Mouse (Mus musculus) kidney, postnatal 36 days (tissue): ENCODE results near the gene Ctdspl.

Experiments used
- DNase-seq, 2 experiments: peaks; one replicate each; pipeline ENCODE4 v3.0.0; 2021 to 2022; ENCODE audit warnings: mixed read lengths in 2 of 2

Gene Ctdspl

DNA sequence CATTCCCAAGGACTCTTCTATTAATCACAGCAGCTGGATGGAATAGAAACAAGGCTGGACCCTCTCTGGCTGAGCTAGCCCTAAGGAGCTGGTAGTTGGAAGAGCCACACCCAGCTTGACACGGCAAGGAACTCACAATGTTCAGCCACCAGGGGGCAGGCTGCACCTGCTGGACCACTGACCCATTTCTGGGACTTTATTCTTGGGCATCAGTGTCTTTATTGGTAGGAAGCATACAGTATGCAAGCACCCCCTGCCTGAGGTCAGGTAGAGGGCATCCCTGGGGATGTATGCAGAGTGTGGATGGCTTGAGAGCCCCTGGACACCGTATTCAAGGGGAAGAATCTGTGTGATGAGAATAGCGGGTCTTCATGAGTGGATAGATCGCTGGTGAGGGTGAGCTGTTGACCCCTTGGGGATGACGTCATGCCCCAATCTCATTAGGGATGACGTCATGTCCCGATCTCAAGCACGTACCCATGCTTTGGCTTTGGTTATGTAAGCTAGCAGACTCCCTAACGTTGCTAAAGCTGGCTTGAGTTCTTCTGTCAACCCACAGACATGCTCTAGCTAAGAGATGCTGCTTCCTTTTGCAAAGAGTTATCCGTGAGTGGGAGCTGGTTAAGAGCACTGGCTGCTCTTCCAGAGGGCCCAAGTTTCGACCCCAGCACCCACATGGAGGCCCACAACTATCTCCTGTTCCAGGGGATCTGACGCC lies 5.3 kb upstream of the Ctdspl start:
- peak; percentile 84 to 94 for DNase-seq

DNA sequence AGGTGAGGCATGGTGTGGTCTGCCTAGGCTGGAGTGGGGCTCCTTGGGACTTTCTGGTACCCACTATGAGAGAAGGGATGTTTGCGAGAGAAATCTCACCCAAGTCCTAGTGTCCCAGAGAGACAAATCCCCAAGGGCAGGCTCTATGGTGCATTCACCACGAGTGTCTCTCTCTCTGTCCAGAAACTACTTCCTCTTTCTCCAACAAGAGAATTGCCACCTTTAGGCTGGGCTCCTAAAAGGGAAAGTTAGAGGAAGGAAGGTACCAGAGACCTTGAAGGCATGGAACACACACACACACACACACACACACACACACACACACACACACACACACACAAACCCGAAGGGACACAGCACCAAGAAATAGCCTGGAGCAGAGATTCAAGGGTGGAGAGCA lies 4.3 kb upstream of the Ctdspl start:
- no peak for DNase-seq

DNA sequence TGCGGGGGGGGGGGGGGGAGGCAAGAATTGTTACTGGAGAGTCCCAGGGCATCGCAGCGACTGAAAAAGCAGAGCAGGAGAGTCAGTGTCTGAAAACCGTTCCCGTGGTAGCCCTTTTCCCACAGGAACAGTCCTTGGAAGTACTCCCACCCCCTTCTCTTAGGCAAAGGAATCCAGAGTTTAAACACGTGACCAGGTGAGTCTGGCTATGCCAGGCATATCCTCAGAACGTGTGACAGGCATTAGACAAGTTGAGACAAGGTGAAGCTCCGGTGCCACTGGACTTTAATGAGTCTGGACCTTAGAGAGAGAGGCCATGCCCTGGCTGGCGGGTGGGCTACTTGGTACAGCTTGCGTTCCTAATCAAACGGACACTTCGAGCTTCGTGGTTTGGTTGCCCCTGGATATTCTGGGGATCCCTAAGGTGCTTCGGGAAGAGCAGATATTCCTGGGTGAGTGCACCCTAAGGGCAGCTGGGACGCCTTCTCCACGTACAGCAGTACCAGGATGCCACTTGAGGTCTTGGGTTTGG lies 1.6 kb upstream of the Ctdspl start:
- DNase-seq: no peak

- DNase-seq: peak; percentile 98 to 99
Measured at GRCm38 (mm10) chr9:118925286-118926110, 755 bp upstream of the Ctdspl start.

- peak; percentile 54 to 78 for DNase-seq
Measured at GRCm38 (mm10) chr9:118926688-118927321, 552 bp downstream of the Ctdspl start.

GRCm38 (mm10) chr9:118927501-118927900 lies 1.2 kb downstream of the Ctdspl start:
- peak in 1 of 2 experiments; percentile 54 for DNase-seq

GRCm38 (mm10) chr9:118928007-118928406 lies 1.8 kb downstream of the Ctdspl start:
- DNase-seq: no peak

DNA sequence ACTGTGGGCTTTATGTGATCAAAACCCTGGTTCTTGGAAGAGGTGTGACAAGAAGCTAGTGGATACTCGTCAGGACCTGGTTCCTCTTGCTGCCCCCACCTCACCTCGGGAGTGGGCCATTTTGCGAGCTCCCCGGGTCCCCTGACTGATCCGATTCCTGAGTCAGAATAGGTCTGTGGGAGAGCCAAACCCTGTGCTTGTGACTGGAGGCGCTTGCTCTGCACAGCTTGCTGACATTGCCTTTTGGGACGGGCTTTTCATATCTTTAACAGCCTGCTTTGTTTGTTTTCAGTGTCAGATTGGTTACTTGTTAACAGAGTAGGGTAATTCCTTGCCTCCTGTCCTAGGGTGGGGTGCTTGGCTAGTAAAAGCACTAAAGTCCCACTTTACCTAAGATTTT lies 2.4 kb downstream of the Ctdspl start:
- peak; percentile 67 to 78 for DNase-seq

GRCm38 (mm10) chr9:118930611-118931010 lies 4.4 kb downstream of the Ctdspl start:
- no peak for DNase-seq

GRCm38 (mm10) chr9:118933800-118934199 lies 7.5 kb downstream of the Ctdspl start:
- DNase-seq: no peak

GRCm38 (mm10) chr9:118934319-118934718 lies 8.1 kb downstream of the Ctdspl start:
- DNase-seq: no peak

DNA sequence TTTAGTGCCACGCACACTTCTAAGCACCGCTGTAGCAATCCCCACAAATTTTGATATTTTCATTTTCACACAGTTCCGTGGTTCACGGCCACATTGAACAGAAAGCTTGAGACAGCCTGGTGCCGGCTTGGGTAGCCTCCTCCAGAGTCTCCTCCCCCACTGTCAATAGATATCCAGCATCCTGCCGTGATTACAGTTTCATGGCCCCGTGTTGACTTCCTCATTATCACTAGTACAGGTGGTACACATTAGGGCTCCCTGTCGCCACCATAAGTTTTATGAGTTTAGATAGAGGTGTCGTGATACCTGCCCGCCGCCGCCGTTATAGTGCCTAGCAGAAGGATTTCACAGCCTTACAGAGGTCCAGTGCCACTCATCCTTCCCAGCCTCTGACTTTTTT lies 8.8 kb downstream of the Ctdspl start:
- no peak for DNase-seq

- peak; percentile 68 to 71 for DNase-seq
Measured at GRCm38 (mm10) chr9:118936071-118936470, 9.8 kb downstream of the Ctdspl start.

DNA sequence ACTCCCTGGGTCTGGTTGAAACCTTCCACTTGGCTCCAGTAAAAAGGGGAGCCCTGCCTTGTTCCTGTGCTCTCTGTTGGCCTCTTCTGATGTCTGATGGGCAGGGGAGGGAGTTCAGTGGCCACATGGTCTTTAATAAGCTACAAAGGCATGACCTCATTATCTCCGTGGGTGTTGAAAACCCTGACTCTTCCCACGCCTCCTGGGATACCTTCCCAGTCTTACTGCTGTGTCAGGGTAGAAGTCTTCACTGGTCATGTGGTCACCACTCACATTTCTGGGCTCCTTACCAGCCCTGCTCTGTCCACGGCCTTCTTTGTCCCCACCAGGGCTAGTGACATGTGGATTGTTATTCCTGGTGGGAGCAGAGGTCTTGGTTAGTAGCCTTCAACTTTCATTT lies 11.3 kb downstream of the Ctdspl start:
- DNase-seq: peak; percentile 70 to 85

GRCm38 (mm10) chr9:118939410-118939809 lies 13.2 kb downstream of the Ctdspl start:
- DNase-seq: peak; percentile 73 to 77

GRCm38 (mm10) chr9:118939831-118940230 lies 13.6 kb downstream of the Ctdspl start:
- DNase-seq: peak; percentile 55 to 57

- peak; percentile 40 to 51 for DNase-seq
Measured at GRCm38 (mm10) chr9:118940591-118941207, 14.4 kb downstream of the Ctdspl start.

GRCm38 (mm10) chr9:118942030-118942429 lies 15.8 kb downstream of the Ctdspl start:
- DNase-seq: peak in 1 of 2 experiments; percentile 59

DNA sequence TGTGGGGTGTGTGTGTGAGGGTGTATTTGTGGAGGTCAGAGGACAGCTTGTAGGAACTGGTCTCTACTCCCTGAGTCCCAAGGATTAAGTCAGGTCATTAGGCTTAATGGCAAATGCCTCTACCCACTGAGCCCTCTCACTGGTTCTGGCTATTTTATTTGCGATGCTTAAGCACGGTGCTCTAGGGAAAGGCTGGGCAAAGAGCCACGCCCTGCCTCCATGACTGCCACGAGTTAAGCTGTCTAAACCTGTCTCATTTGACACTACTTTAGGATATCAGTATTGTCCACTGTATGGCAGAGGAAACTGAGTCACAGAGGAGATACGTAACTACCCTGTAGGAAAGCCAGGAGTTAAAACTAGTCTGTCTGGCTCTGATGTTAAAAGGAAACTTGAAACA lies 17.7 kb downstream of the Ctdspl start:
- DNase-seq: no peak

DNA sequence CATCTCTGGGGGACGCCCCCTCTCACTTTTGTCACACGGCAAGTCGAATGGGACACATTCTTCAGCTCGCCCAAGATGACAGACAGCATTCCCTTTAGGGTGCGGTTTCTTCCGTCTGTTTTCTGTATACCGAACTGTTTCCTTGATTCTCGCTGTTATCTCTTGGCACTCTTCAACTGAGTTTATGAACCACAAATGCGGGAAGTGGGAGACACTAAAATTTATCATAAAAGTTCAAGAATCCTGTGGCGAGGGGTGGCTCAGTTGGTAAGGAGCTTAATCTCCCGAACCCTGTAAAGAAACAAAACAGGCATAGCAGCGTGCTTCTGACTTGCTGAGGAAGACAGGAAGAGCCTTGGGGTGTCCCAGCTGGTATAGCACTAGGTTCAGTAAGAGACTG lies 18.1 kb downstream of the Ctdspl start:
- no peak for DNase-seq

DNA sequence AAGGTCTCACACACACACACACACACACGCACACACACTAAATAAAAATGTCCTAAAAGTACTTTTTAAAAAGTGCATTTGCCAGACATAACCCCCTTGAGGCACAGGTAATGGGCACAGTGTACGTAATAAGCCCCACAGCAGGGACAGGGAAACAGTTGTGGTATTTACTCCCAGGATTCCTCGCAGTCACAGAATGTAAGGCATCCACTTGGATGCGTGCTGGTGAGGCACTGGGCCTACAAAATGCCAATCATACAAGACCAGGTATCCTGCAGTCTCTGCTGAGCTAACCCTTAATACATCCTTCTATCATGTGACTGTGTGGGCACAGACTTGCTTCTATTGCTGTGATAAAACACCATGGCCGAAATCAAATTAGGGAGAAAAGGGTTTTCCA lies 22.2 kb downstream of the Ctdspl start:
- DNase-seq: no peak

DNA sequence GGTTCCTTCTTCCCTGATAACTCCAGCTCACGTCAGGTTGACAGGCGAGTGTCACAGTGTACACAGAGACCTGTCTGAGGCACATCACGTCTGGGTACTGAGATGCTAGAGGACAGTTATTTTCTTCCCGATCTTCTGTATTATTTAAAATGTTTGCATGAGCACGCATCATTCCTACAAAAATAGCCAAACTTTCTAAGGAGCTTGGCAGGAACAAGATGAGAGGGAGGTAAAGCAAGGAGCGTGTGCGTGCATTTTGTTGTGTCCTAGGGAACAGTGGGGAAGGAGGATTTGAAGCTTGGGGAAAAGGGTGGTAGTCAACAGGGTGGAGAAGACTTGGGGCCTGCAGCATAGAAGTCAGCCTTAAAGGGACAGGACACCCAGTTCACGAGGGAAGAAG lies 22.9 kb downstream of the Ctdspl start:
- no peak for DNase-seq

- no peak for DNase-seq
Measured at GRCm38 (mm10) chr9:118949654-118950053, 23.4 kb downstream of the Ctdspl start.
